Mouse (Mus musculus) heart, postnatal 0 days (tissue): ENCODE results near the gene Plxna4.

Experiments used
- CTCF ChIP-seq: IDR thresholded peaks from 2 replicates; pipeline ENCODE4 v1.5.1; 2016; ENCODE audit warnings: antibody characterized with exemption, control low read depth, low read depth
- EP300 ChIP-seq: IDR thresholded peaks from 2 replicates; pipeline ENCODE4 v1.6.1; 2016; ENCODE audit warnings: antibody characterized with exemption, low read depth

DNA sequence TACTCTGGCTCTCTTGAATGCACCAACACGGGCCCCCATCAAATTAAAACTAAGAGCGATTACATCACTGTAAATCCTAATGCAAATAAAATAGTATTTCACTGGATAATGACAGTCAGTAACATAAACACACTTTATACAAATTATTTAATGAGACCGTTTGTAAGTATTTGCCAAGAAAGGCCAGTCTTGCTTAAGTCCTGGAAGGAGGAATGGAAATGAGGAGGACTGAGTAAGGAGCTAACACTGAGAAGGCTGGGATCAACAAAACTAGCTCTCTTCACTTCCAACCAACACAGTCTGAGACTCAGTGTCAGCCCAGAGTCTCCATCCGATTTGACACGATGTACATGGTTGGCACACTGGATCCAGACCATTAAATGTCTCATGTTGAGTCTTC, 16.5 kb downstream of the Plxna4 start:
- TF ChIP-seq EP300 (no peak), CTCF (no peak)
